Mouse (Mus musculus) liver, postnatal 0 days (tissue): Measurements from ENCODE around the gene Dlgap5.

ENCODE experiments used
- CTCF ChIP-seq: sonication (generic); IDR thresholded peaks from 2 replicates; pipeline ENCODE4 v1.5.1; 2016; ENCODE audit warnings: antibody characterized with exemption, low read depth
- EP300 ChIP-seq: IDR thresholded peaks from 2 replicates; pipeline ENCODE4 v1.6.1; 2016; ENCODE audit warnings: antibody characterized with exemption, low read depth, mild to moderate bottlenecking

GRCm38 (mm10) chr14:47376526-47376925 lies 41.7 kb downstream of the Dlgap5 start:
- no peak for TF ChIP-seq EP300
- TF ChIP-seq CTCF, result no peak
